Mouse (Mus musculus): ENCODE data around the gene Gm48551.

Gene Gm48551

GRCm38 (mm10) chr10:81417227-81418215 is 33.3 kb downstream of the Gm48551 start:
- no peak for DNase-seq (ENCODE audit: low spot score in 2 of 2)

DNA sequence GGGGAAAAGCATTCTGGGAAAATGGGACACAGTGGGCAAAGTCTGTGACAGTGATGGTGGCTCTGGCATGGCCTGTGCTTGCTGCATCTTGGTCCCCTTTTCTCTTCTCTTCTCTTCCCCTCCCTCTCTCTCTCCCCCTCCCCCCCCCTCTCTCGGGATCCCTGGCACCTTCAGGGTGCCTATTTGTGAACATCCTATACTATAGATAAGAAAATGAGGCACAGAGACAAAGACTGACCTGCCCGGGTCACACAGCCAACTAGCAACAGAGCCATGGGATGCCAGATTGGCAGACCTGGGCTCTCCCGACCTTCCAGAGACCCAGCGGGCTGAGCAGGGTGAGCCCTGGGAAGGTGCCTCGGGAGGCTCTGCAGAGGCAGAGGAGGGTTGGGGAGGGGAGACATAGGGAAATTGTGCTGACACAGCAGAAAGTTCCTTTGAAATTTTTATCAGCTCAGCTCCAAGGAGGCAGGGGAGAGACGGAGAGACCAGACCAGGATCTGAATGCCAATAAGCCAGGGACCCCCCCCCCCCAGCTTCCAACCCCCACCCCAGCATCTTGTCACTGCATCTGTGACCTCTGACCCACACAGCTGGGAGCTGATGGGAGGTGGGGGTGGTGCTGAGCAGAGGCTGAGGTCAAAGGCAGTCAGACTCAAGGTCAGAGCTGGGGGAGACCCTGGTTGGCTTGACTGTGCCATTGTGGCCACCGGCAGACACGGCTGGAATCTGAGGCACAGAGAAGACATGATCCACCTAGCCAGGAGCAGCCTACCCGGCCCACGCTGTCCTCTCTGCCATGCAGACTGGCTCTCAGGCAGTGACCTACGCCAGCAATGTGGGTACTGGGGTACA is 34.2 kb downstream of the Gm48551 start:
- DNase-seq (ENCODE audit: low spot score in 2 of 2) = no peak

GRCm38 (mm10) chr10:81419111-81419928 is 35.1 kb downstream of the Gm48551 start:
- no peak for DNase-seq (ENCODE audit: low spot score in 2 of 2)

GRCm38 (mm10) chr10:81420191-81420767 is 36.0 kb downstream of the Gm48551 start:
- DNase-seq (ENCODE audit: low spot score in 2 of 2) = peak; percentile 19 to 58

GRCm38 (mm10) chr10:81421041-81421796 is 37.0 kb downstream of the Gm48551 start:
- peak in 1 of 2 experiments; percentile 52 for DNase-seq (ENCODE audit: low spot score in 2 of 2)

- DNase-seq (ENCODE audit: low spot score in 2 of 2) = peak in 1 of 2 experiments; percentile 15
These were observed 37.5 kb downstream of the Gm48551 start for GRCm38 (mm10) chr10:81421797-81422100.

GRCm38 (mm10) chr10:81422191-81422590 is 37.9 kb downstream of the Gm48551 start:
- DNase-seq (ENCODE audit: low spot score in 2 of 2) = peak; percentile 16 to 60

GRCm38 (mm10) chr10:81422661-81423217 is 38.5 kb downstream of the Gm48551 start:
- DNase-seq (ENCODE audit: low spot score in 2 of 2) = peak; percentile 16 to 54

DNA sequence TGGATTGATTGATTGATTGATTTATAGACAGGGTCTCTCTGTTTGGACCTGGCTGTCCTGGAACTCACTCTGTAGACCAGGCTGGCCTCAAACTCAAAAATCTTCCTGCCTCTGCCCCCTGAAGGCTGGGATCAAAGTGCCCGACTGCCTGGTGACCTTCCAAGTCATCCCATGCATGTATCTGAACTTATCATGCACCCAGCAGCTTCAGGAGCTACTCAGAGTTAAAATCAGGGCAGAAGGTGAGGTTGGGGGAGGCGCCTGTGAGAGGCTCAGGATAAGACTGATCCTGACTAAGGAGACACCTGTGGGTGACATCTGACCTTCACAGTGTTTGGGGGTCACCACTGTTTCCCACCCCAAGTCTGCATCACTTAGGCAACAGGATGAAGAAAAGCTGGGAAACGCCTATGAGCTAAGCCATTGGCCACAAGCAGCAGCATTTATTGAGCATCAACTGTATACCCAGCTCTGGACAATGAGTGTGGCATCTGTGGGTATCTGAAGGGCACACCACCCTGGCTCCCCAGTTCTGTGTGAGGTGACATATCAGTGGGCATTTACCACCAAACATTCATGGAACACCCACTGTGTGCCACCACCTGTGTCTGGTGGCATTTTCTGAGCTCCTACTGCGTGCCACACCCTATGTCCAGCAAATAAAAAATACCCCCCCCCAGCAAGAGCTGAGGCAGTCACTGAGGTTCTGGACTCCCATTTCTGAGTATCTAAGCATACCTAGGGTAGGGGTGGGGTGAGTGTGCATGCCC is 39.4 kb downstream of the Gm48551 start:
- no peak for DNase-seq (ENCODE audit: low spot score in 2 of 2)

GRCm38 (mm10) chr10:81424246-81425051 is 40.2 kb downstream of the Gm48551 start:
- peak; percentile 44 to 64 for DNase-seq (ENCODE audit: low spot score in 2 of 2)

DNA sequence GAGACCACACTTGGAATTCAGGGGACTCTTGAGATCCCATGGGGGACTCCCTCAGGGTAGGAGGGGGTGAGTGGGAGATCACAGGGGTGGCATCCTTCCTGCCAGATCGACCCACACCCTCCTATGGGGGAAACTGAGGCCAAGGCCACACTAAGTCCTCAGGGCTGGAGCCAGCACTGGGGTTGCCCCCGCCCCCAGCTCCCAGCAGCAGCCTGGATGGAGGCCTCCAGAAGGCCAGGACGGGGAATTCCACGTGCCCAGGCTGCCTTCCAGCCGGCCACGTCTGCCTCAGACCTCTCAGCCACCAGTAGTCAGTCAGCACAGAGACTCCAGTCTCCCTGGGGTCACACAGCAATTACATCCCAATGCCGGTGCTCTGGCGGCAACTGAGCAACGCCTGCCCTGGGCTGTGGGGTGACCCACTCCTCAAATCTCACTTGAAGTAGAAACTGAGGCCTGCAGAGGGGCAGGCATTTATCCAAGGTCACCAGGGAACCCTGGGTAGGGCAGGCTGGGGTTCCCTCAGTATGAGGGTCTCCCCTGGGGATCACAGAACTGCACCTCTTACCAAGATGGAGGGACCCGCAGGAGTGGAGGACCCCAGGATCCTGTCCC is 41.1 kb downstream of the Gm48551 start:
- DNase-seq (ENCODE audit: low spot score in 2 of 2) = peak; percentile 44 to 58

GRCm38 (mm10) chr10:81426081-81426671 is 41.9 kb downstream of the Gm48551 start:
- peak; percentile 21 to 59 for DNase-seq (ENCODE audit: low spot score in 2 of 2)

GRCm38 (mm10) chr10:81426897-81427296 is 42.6 kb downstream of the Gm48551 start:
- peak; percentile 67 to 74 for DNase-seq (ENCODE audit: low spot score in 2 of 2)

DNA sequence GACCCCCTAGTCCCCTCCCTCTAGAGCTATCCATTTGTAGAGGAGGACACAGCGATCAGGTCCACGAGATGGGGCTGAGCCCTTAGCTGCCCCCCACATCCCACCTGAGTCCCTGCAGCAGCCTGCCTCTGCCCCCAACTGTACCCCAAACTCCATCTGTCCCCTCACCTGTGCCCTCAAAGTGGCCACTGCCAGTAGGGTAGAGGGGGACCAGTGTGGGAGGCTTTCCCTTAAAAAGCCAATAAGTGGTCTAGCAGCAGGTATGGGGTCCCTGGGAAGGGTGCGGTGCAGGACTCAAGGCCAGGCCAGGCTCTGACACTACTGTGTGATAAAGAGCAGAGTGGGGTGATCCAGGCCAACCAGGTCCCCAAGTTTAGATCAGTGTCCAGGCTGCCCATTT is 43.1 kb downstream of the Gm48551 start:
- peak; percentile 16 to 53 for DNase-seq (ENCODE audit: low spot score in 2 of 2)

GRCm38 (mm10) chr10:81427804-81428506 is 43.7 kb downstream of the Gm48551 start:
- peak; percentile 18 to 51 for DNase-seq (ENCODE audit: low spot score in 2 of 2)

DNA sequence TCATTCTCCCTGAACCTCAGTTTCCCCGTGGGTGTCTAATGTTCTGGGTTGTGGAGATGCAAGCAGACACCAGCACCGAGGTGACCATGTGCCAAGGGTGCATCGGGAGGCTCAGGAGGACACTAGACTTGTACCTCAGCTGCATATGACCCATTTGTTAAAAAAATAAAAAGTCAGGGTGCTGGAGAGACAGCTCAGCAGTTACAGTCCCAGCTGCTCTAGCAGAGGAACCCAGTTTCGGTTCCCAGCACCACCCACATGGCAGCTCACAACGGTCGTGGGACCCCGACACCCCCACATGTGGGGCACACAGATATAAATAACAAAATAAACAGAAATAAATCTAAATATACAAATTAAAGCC is 44.2 kb downstream of the Gm48551 start:
- DNase-seq (ENCODE audit: low spot score in 2 of 2) = peak in 1 of 2 experiments; percentile 17

DNA sequence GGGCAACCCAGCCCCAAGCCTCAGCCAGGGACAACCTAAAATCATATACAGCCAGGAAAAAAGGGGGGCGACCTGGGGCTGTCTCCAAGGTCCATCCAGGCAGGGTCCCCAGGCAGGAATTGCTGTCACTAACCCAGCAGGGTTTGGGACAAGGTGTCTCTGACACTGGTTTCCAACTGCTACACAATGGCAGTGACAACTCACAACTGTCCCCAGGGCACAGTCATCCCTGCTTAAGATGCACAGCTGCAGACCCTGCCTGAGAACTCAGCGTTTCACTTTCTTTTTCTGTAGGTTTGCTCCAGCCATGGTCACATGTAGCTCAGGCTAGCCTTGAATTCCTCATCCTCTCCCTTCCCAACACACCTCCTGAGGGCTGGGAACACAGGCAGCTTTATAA is 44.8 kb downstream of the Gm48551 start:
- peak in 1 of 2 experiments; percentile 17 for DNase-seq (ENCODE audit: low spot score in 2 of 2)

Data from urinary bladder, postnatal 4 days (tissue).